Mouse (Mus musculus) gastrocnemius, postnatal 4 days (tissue): ENCODE measurements around the gene Nme2. TPM values are rescaled to one million over a fixed set of nuclear protein-coding genes. Genes with fewer than 3 reads are reported as not detected.
A peak's percentile ranks its signal among the peaks of the same experiment; 100 is the strongest.

ENCODE experiments used
- DNase-seq, 2 experiments: peaks; one replicate each; pipeline ENCODE4 v3.0.0; 2021 to 2022; ENCODE audit warnings: low spot score in 2 of 2, mixed read lengths in 2 of 2
- long read RNA-seq, 2 experiments: library from polyadenylated mRNA; stranded (forward); transcript quantifications; one replicate each; pipeline ENCODE4 v2.0.0; 2021
- total RNA-seq, 2 experiments: library from RNA; stranded (reverse); gene quantifications; 2 replicates each; pipeline ENCODE4 v1.2.3; 2021

The Nme2 gene
- total RNA-seq, result 100 to 1,000 TPM; 580 to 658 TPM
- long read RNA-seq, experiment 1, transcript Nme2-201 (5 exons, 1,012 nt), result major isoform, 190 of 274 reads
- long read RNA-seq, experiment 1, transcript Nme2-202 (4 exons, 734 nt), result minor isoform, 83 of 274 reads
- long read RNA-seq, experiment 1, partial matches to known transcripts, result 1 of 274 reads
- long read RNA-seq, experiment 1, other reads (novel, unspliced or antisense), result 0 of 274 reads
- long read RNA-seq, experiment 2, transcript Nme2-201 (5 exons, 1,012 nt), result major isoform, 191 of 268 reads
- long read RNA-seq, experiment 2, transcript Nme2-202 (4 exons, 734 nt), result minor isoform, 76 of 268 reads
- long read RNA-seq, experiment 2, partial matches to known transcripts, result 1 of 268 reads
- long read RNA-seq, experiment 2, other reads (novel, unspliced or antisense), result 0 of 268 reads

DNA sequence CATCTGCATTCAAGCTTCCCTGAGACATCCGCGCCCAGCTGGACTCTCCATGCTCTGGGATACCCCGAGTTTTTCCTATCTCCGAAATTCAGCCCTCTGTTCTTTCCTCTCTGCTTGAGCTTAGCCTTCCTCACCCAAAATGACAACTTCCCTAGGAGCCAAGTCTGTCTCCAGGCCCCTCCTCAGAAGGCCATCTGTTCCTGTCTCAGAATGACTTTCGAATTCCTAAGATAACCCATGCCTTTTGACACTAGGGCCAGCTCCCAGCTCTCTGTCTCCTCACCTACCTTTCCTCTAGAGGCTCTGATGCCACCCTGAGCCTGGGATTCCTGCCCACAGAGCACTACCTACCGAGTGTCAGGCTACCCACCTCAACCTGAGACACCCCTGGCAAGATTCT, at the start of gene Nme2:
TSS of gene Nme2 (minus strand) at position 101 of the 400 bp plus-strand sequence.
- no peak for DNase-seq

DNA sequence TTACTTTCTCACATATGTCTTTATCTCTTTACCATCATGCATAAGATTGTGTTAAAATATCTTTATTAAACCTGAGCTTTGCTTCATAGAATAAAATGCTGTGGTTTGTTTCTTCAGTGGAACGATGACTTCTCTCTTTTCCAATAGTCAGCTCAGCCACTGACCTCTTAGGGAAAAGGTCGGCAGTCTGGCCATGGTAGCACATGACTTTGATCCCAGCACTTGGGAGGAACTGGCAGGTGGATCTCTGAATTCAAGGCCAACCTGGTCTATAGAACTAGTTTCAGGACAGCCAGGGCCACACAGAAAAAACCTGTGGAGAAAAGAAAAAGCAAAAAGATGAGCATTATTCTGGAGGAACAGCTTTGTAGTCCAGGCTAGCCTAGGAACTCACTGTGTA, 47.3 kb upstream of the Nme2 start:
- no peak for DNase-seq

DNA sequence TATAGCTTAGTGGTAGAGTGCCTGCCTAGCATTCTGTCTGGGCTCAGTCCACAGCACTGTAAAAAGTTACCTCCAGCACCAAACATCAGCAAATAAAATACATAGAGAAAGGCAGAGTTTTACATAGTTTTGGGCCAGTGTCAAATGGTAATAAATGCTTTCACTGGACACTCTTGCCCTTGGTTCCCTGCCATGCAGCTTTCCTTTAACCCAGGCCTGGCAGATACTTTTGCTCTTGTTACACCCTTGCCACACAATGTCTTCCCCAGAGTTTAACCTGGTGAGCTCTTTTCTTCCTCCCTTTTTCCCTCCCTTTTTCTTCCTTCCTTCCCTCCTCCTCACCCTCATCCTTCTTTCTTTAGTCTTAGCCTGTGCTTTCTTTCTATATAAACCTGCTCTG, 43.2 kb upstream of the Nme2 start:
- DNase-seq, result no peak

DNA sequence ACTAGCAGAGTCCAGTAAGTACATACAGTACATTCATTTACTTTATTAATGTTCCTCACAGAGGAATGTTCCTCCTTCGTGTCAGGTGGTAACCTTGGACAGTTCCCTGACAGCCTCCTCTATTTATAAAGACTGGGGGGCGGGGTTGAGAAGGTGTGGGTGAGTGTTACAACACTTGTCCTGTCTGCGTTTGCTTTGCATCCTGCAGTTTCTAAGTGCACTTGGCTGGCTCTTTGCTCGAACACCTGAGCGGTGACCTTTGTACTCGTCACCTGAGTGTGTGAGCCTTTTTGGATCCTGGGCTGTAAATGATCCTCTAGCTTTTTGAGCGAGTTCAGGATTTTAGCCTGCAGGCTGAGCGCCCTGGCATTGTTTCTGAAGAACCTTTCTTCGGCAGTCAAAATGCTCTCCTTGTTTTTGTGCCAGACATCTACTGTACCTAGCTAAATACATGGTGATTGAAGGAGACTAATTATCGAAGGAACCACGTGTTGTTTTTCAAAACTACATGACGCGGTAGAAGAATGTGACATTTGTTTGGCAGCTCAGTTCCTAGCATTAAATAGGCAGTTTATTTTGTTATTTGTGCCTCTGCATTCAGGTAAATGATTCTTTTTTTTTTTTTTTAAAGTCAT, 41.2 kb upstream of the Nme2 start:
- DNase-seq, result no peak

DNA sequence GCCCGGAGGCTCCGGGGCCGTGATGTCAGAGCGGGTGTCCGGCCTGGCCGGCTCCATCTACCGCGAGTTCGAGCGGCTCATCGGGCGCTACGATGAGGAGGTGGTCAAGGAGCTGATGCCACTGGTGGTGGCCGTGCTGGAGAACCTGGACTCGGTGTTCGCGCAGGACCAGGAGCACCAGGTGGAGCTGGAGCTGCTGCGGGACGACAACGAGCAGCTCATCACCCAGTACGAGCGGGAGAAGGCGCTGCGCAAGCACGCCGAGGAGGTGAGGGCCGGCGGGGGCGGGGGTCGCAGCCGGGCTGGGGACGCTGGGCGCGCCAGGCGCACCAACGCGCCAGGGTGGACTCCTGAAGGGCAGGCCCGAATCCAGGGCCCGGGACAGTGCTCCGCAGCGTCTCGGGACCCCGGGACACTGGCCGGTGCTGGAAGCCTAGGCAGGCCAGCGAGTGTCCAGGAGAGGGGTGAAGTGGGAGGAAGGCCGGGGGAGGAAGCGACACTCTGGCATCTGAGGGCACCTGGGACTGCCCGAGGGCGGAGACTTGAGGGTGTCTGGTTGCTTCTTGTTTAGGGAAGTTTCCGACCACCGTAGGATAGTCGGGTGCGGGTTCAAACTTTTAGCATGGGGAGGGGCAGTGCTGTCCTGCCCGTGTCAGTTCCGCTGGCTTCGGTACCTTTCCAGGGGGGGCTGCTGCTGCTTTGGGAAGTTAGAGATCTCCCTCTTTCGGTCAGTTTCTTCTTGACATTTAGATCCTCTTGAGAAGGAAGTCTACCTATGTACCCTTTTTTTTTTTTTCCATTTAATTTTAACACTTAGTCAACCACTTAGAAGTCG, 40.5 kb upstream of the Nme2 start:
- DNase-seq, result peak; percentile 22 to 51

DNA sequence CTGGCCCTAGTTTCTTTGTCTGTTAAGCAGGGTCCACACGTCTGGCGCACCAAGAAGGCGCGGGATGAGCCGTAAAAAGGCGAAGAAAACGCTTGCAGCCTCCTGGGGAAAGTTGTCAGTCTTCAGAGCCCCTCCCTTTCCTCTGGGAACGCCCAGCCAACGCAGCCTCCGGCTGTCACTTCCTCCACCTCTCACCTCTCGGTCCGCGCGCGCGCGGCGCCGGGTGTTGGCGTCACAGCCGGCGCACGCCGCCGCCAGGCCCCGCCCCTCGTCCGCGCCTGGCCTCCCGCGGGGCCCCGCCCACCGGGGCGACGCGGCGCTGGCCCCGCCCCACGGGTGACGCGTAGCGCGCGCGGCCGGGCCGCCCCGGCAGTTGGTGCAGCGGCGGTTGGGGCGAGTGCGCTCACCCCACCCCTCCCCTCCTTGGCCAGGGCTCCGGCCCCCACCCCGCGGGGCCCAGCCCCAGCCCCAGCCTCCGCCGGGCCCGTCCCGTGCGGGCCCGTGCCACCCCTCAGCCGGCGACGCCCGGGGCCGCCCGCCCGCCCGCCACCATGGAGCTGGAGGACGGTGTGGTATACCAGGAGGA, 39.8 kb upstream of the Nme2 start, which contains the start of gene Spag9:
TSS of gene Spag9 (plus strand) at position 372 of the 586 bp plus-strand sequence.
- DNase-seq, result peak; percentile 93 to 95

DNA sequence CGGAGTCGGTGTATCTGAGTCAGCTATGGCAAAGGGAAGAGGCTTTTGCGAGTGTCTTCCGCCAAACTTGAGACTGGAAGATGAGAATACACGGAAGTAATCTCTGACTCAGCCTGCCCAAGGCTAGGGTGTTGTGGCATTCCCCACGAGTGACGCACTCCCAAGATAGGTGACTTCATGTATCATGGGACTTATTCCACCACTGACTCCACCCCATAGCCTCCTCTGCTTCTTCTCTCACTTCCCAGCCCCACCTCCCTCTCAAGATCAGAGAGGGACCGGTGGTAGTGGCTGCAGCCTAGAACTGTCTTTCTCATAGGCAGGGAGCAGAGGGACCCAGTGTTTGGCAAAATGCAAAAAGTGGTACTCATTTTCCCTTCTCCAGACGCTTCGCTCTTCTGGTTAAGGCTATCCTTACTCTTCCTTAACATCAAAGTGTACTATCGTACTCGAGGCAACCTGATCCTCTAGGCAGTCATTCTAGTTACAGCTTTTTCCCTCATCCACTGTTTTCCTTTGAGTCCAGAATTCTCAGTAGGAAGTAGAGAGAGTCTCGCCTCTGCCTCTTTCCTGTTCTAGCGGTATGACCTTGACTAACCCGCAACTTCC, 39.2 kb upstream of the Nme2 start:
- peak; percentile 26 to 74 for DNase-seq

DNA sequence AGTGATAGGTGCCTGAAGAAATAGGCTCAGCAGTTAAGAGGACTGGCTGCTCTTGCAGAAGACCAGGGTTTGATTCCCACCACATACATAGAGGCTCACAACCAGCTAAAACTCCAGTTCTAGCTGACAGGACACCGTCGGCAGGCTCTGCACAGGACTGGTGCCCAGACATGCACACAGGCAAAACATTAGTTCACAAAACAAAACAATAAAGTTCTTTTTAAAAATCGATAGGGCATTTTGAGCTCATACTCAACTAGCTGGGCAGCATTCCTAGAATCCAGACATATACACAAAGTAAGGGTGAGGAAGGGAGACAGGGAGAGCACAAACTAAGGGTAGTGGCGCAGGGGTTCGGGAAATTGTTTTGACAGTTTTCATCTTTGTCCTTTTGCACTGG, 38.5 kb upstream of the Nme2 start:
- no peak for DNase-seq

DNA sequence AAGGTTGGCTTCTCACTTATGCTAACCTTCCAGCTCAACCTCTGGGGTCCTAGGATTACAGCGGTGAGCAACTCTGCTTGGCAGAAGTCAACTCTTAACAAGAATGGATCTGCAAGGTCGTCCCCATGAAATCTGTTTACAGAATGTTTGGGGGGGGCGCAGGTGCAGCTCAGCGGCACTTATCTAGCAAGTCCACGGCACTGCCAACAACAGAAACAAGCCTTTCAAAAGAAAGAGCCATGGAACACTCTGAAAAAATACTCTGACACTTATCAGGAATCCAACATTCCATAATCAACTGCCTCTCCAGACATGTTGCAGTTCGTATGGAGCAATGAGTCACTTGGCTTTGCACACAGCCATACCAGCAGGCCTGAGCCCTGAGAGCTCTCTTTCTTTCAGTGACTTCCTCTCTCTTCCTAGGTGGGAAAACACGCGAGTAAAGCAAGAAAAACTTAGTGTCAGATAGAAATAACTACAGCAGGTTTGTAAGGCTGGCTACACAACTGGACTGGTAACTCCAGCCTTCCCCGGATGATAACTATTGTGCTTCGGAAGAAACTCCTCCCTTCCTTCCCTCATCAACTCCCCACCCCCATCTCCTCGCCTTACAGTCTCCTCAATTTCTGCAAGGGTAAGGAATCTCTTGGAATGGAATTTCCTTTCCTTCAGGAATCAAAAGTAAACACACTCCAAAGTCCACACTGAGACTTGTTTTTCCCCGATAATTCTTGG, 32.4 kb upstream of the Nme2 start:
- no peak for DNase-seq

DNA sequence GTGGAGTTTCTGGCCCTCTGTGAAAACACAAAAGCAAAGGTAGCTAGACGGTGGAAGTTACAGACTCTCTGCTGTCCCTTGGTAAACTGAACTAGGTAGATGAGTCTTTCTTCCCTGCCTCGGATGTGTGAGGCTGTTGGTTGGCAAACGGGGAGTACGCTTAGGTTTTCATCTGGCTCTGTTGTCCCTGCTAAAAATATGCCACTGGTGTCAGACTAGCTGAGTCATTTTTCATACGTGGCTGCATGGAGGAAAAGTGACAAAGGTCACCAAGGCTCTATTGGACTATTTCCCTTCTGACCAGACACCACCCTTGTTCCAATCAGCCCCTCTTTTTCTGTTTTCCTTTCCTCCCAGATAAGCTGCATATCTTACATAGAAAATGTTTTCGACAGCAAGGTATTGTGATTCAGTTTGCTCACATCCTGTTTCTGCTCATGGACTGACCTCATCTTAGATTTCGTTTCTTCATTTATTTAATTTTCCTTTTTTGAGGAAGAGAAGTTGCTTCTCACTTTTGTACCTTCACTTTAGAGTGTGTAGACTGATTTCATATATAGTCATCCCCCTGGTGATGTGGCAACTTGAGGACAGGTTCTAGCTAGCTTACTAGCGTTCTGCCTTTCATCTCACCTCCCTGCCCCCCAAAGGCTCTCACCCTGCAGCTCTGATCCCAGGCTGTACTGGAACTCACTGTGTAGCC, 31.7 kb upstream of the Nme2 start:
- no peak for DNase-seq

DNA sequence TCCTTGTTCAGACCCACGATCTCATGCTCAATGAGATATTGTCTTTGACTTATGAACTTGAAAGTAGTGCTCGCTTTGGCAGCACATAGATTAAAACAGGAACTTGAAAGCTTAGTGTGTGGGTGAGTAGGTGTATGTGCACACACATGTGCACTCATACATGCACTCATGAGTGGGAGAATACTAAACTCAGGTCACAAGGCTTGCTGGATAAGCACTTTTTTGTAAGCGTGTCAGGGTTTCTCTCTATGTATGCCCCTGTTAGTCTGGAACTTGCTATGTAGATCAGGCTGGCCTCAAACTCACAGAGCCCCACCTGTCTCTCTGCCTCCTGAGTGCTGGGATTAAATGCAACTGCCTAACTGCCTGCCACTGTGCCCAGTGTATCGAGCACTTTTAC, 31.0 kb upstream of the Nme2 start:
- no peak for DNase-seq

DNA sequence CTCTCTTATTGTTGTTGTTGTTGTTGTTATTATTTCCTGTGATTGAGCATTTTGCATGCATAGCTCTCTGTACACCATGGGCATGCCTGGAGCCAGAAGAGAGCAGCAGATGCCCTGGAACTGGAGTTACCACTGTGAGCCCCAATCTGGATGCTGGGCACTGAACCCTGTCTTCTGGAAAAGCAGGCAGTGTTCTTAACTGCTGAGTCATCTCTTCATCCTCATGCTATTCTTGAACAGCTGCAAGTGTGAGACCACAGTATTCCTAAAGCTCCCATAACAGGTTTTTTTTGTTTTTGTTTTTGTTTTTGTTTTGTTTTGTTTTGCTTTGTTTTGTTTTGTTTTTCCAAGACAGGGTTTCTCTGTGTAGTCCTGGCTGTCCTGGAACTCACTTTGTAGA, 30.2 kb upstream of the Nme2 start:
- no peak for DNase-seq

DNA sequence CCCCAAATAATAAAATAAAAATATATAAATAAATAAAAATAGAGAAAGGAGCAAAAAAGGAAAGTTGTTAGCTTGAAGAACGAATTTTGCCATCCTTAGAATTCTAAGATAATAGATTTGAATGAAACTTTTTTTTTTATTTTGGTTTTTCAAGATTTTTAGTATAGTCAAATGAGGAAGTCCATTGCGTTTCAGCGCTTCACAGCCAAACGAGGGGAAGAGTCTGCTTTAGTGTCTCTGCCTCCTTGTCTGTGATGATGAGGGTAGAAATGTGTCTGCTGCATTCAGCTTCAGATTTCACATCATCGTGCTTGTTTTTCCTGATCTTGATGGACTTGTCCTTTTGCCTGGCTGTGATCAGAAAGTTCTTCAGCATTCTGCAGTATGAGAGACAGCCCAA, 29.2 kb upstream of the Nme2 start:
- DNase-seq, result no peak

DNA sequence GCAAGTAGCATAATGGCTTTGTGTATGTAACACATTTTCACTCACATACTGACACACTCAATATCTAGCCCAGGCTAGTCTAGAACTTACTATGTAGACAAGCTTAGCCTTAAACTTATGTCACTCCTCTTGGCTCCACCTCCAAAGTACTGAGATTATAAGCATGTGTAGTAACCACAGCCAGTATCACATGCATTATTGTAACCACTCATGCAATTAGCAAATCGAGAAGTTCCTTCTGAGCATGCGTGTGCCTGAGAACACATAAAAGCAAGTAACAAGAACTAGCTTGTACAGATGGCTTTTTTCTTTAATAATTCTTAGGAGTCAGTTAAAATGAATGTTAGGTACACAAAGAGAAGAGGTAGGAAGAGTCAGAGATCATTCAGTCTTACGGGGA, 28.6 kb upstream of the Nme2 start:
- DNase-seq, result no peak

DNA sequence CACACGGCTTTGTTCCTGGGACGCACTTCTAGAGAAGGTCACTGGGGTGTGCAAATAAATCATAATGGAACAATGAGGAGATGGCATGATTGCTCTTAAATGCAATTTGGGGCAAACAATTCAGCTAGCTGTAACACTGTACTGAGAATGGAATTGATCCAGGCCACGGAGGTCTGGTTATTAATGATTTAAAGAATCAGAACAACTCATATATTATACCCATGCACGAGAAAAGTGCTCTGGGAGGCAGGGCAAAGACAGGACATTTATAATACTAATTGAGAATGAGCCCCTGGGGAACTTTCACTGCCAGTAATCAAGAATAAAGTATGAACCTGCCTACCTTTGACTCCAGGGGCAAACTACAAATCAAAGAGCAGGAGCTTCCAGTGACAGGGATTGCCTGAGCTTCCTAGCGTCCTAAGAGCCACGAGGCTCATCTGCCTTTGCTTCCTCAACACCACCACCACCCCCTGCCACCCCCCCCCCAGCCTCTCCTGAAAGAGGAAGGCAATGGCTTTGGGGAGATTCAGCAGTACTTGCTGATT, 23.5 kb upstream of the Nme2 start:
- DNase-seq, result no peak

DNA sequence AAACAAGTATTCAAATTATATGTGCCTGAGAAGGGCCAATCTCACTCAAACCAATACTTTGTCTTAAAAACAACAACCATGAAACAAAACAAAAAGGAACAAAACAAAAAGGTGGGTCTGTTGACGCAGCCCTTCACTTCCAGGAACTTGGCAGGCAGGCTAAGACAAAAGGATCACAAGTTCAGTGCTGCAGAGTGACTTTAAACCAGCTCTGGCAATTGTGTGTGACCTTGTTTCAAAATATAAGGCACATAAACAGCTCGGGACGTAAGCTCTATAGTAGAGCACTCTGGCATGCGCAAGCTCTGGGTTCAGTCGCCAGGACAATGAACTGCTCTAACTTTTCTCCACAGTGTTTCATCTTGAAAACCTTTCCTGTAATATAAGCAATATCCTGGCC, 16.9 kb upstream of the Nme2 start:
- no peak for DNase-seq

DNA sequence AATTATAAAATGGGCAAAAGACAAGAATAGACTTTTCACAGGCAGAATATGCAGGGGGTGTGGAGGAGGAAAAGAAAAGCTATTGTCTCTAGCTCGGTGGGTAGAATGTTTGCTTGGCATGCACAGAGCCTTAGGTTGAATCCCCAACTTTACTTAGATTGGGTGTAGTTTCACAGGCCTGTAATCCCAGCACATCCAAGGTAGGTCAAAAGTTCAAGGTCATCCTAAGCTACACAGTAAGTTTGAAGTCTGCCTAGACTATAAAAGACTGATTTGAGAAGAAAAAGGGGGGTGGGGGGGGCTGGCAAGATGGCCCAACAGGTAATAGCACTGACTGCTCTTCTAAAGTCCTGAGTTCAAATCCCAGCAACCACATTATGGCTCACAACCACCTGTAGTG, 13.7 kb upstream of the Nme2 start:
- no peak for DNase-seq

DNA sequence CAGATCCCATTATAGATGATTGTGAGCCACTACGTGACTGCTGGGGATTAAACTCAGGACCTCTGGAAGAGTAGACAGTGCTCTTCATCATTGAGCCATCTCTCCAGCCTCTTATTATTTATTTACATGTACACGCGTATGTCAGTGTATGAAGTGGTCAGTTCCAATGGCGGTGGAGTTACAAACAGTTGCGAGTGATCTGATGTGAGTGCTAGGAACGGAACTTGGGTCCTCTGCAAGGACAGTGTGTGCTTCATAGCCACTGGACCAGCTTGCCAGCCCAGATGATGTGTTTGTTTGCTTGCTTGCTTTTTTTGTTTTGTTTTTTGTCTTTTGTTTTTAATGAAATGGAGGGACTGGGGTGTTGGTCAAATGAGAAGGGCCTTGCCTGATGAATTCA, 13.1 kb upstream of the Nme2 start:
- DNase-seq, result no peak

DNA sequence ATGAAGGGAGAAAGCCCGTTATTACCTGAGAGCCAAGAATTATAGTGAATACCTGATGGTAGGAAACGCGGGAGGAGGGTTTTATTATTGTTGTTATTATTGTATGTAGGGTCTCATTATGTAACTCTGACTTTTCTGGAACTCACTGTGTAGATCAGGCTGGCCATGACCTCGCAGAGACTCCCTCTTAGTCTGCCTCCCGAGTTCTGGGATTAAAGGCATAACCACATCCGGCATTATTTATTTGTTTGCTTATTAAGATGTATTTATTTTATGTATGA, 12.7 kb upstream of the Nme2 start:
- no peak for DNase-seq
